Mouse (Mus musculus): ENCODE measurements at regions not wholly inside any gene's neighbourhood (a gene's known extent, or its start where the extent isn't known, plus 50 kb on each side); places are given as distances from the start of the nearest gene placed in this dataset.

- Histone ChIP-seq H3K4me3 (ENCODE audit: control insufficient read depth in 1 of 2, insufficient read depth in 1 of 2, low read depth in 2 of 2, low read length in 2 of 2) (no peak overlapping the region), H3K27me3 (ENCODE audit: control insufficient read depth in 1 of 2, insufficient read depth in 2 of 2, low read length in 2 of 2) (peaks cover 0 to 3% of the 10 kb centered on the region in 2 experiments; a peak in 3 of 4 replicates), H3K4me1 (ENCODE audit: control insufficient read depth in 1 of 2, insufficient read depth in 2 of 2, low read length in 2 of 2) (no peaks in the 10 kb centered on the region; a peak in 1 of 4 replicates), H3K9me3 (replicated peaks; ENCODE audit: insufficient read depth, low read length) (no peaks in the 10 kb centered on the region), H3K79me2 (ENCODE audit: control insufficient read depth, insufficient read depth, low read length, poor library complexity) (no peaks in the 10 kb centered on the region), H3K36me3 (ENCODE audit: control insufficient read depth in 1 of 2, insufficient read depth in 2 of 2, low read length in 2 of 2) (no peaks in the 10 kb centered on the region), H3K27ac (ENCODE audit: control insufficient read depth, low read depth, low read length) (no peak overlapping the region), H3K9ac (ENCODE audit: control insufficient read depth, low read depth, low read length, poor library complexity, severe bottlenecking) (no peak overlapping the region)
- no peak for DNase-seq (ENCODE audit: low read depth, low spot score)
- TF ChIP-seq SIN3A (IDR thresholded peaks at IDR 0.05; ENCODE audit: low read length) (no peak), GATA1 (IDR thresholded peaks at IDR 0.05; ENCODE audit: low read depth, low read length) (no peak), TCF12 (IDR thresholded peaks at IDR 0.05; ENCODE audit: low read depth, low read length) (no peak), GABPA (IDR thresholded peaks at IDR 0.05; ENCODE audit: low read depth, low read length) (no peak), ZMIZ1 (IDR thresholded peaks at IDR 0.05; ENCODE audit: low read depth, low read length) (no peak)
Measured at GRCm38 (mm10) chr3:58167761-58168290, 246.7 kb upstream of the Tsc22d2 start.

- TF ChIP-seq CHD1 (IDR thresholded peaks at IDR 0.05; ENCODE audit: low read depth, low read length) (no peak), GABPA (IDR thresholded peaks at IDR 0.05; ENCODE audit: low read depth, low read length) (no peak), MYC (IDR thresholded peaks at IDR 0.05; ENCODE audit: low read depth, low read length) (no peak), SIN3A (IDR thresholded peaks at IDR 0.05; ENCODE audit: low read length) (no peak), SMC3 (IDR thresholded peaks at IDR 0.05; ENCODE audit: low read depth, low read length) (no peak), GATA1 (IDR thresholded peaks at IDR 0.05; ENCODE audit: low read depth, low read length) (no peak), TBP (IDR thresholded peaks at IDR 0.05; ENCODE audit: low read depth, low read length) (no peak), E2F4 (IDR thresholded peaks at IDR 0.05; ENCODE audit: borderline replicate concordance, low read depth, low read length) (no peak), ETS1 (IDR thresholded peaks at IDR 0.05; ENCODE audit: low read depth, low read length) (no peak), MXI1 (IDR thresholded peaks at IDR 0.05; ENCODE audit: low read depth, low read length) (no peak), POLR2A (IDR thresholded peaks at IDR 0.05; ENCODE audit: control insufficient read depth in 1 of 2, insufficient read depth in 1 of 2, low read depth in 1 of 2, low read length in 2 of 2, poor library complexity in 1 of 2) (no peak), BHLHE40 (IDR thresholded peaks at IDR 0.05; ENCODE audit: borderline replicate concordance, low read depth, low read length) (no peak), USF1 (IDR thresholded peaks at IDR 0.05; ENCODE audit: low read depth, low read length) (no peak), JUND (IDR thresholded peaks at IDR 0.05; ENCODE audit: low read depth, low read length) (no peak), RAD21 (IDR thresholded peaks at IDR 0.05; ENCODE audit: low read depth, low read length) (no peak), POLR2AphosphoS5 (IDR thresholded peaks at IDR 0.05; ENCODE audit: borderline replicate concordance, low read depth, low read length) (no peak), CTCF (IDR thresholded peaks at IDR 0.05 in 2 of 3, conservative IDR thresholded peaks at IDR 0.05 in 1 of 3; ENCODE audit: control insufficient read depth in 1 of 3, insufficient read depth in 1 of 3, low read depth in 2 of 3, low read length in 3 of 3, poor library complexity in 1 of 3, severe bottlenecking in 1 of 3) (no peak), CHD2 (IDR thresholded peaks at IDR 0.05; ENCODE audit: low read length) (no peak), ZC3H11A (IDR thresholded peaks at IDR 0.05; ENCODE audit: low read depth, low read length) (no peak), ELF1 (IDR thresholded peaks at IDR 0.05; ENCODE audit: low read depth, low read length) (no peak)
Measured at GRCm38 (mm10) chr3:58168522-58169185, 245.9 kb upstream of the Tsc22d2 start.

More at GRCm38 (mm10) chr3:58168522-58169185, 245.9 kb upstream of the Tsc22d2 start:
- Histone ChIP-seq H3K9ac (ENCODE audit: control insufficient read depth, low read depth, low read length, poor library complexity, severe bottlenecking) (no peak overlapping the region), H3K36me3 (ENCODE audit: control insufficient read depth in 1 of 2, insufficient read depth in 2 of 2, low read length in 2 of 2) (no peaks in the 10 kb centered on the region), H3K9me3 (replicated peaks; ENCODE audit: insufficient read depth, low read length) (no peaks in the 10 kb centered on the region), H3K4me3 (ENCODE audit: control insufficient read depth in 1 of 2, insufficient read depth in 1 of 2, low read depth in 2 of 2, low read length in 2 of 2) (no peak overlapping the region), H3K27ac (ENCODE audit: control insufficient read depth, low read depth, low read length) (no peak overlapping the region), H3K27me3 (ENCODE audit: control insufficient read depth in 1 of 2, insufficient read depth in 2 of 2, low read length in 2 of 2) (peaks cover 0 to 3% of the 10 kb centered on the region in 2 experiments; a peak in 3 of 4 replicates), H3K4me1 (ENCODE audit: control insufficient read depth in 1 of 2, insufficient read depth in 2 of 2, low read length in 2 of 2) (no peaks in the 10 kb centered on the region; a peak in 1 of 4 replicates), H3K79me2 (ENCODE audit: control insufficient read depth, insufficient read depth, low read length, poor library complexity) (no peaks in the 10 kb centered on the region)
- DNase-seq (ENCODE audit: low read depth, low spot score), result no peak

Measured in MEL (cell line).